Mouse (Mus musculus) ovary, postnatal 36 days (tissue): ENCODE measurements around the gene Gm10717.
"Not testable (repeated sequence)": the region's sequence is repeated elsewhere in the genome, so short reads cannot be mapped to it uniquely, and the experiment has no call there.

Experiments
- DNase-seq: peaks from one replicate; pipeline ENCODE4 v3.0.0; 2022; ENCODE audit warnings: low spot score, mixed read lengths

Gm10717 gene

DNA sequence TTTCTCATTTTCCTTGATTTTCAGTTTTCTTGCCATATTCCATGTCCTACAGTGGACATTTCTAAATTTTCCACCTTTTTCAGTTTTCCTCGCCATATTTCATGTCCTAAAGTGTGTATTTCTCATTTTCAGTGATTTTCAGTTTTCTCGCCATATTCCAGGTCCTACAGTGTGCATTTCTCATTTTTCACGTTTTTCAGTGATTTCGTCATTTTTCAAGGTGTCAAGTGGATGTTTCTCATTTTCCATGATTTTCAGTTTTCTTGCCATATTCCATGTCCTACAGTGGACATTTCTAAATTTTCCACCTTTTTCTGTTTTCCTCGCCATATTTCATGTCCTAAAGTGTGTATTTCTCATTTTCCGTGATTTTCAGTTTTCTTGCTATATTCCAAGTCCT, 436 bp downstream of the Gm10717 start:
- DNase-seq = peak; percentile 12

DNA sequence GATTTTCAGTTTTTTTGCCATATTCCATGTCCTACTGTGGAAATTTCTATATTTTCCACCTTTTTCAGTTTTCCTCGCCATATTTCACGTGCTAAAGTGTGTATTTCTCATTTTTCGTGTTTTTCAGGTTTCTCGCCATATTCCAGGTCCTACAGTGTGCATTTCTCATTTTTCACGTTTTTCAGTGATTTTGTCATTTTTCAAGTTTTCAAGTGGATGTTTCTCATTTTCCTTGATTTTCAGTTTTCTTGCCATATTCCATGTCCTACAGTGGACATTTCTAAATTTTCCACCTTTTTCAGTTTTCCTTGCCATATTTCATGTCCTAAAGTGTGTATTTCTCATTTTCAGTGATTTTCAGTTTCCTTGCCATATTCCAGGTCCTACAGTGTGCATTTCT, 919 bp downstream of the Gm10717 start:
- not testable (repeated sequence) for DNase-seq

DNA sequence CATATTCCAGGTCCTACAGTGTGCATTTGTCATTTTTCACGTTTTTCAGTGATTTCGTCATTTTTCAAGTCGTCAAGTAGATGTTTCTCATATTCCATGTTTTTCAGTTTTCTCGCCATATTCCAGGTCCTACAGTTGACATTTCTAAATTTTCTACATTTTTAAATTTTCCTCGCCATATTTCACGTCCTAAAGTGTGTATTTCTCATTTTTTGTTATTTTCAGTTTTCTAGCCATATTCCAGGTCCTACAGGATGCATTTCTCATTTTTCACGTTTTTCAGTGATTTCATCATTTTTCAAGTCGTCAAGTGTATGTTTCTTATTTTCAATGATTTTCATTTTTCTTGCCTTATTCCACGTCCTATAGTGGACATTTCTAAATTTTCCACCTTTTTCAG, 1.5 kb downstream of the Gm10717 start:
- not testable (repeated sequence) for DNase-seq

DNA sequence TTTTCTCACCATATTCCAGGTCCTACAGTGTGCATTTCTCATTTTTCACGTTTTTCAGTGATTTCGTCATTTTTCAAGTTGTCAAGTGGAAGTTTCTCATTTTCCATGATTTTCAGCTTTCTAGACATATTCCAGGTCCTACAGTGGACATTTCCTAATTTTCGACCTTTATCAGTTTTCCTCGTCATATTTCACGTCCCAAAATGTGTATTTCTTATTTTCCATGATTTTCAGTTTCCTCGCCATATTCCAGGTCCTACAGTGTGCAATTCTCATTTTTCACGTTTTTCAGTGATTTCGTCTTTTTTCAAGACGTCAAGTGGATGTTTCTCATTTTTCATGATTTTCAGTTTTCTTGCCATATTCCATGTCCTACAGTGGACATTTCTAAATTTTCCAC, 2.0 kb downstream of the Gm10717 start:
- not testable (repeated sequence) for DNase-seq

DNA sequence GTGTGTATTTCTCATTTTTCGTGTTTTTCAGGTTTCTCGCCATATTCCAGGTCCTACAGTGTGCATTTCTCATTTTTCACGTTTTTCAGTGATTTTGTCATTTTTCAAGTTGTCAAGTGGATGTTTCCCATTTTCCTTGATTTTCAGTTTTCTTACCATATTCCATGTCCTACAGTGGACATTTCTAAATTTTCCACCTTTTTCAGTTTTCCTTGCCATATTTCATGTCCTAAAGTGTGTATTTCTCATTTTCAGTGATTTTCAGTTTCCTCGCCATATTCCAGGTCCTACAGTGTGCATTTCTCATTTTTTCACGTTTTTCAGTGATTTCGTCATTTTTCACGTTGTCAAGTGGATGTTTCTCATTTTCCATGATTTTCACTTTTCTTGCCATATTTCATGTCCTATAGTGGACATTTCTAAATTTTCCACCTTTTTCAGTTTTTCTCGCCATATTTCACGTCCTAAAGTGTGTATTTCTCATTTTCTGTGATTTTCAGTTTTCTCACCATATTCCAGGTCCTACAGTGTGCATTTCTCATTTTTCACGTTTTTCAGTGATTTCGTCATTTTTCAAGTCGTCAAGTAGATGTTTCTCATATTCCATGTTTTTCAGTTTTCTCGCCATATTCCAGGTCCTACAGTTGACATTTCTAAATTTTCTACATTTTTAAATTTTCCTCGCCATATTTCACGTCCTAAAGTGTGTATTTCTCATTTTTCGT, 4.2 kb downstream of the Gm10717 start:
- DNase-seq = not testable (repeated sequence)

DNA sequence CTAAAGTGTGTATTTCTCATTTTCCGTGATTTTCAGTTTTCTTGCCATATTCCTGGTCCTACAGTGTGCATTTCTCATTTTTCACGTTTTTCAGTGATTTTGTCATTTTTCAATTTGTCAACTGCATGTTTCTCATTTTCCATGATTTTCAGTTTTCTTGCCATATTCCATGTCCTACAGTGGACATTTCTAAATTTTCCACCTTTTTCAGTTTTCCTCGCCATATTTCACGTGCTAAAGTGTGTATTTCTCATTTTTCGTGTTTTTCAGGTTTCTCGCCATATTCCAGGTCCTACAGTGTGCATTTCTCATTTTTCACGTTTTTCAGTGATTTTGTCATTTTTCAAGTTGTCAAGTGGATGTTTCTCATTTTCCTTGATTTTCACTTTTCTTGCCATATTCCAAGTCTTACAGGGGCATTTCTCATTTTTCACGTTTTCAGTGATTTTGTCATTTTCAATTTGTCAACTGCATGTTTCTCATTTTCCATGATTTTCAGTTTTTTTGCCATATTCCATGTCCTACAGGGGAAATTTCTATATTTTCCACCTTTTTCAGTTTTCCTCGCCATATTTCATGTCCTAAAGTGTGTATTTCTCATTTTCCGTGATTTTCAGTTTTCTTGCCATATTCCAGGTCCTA, 5.6 kb downstream of the Gm10717 start:
- DNase-seq = not testable (repeated sequence)

DNA sequence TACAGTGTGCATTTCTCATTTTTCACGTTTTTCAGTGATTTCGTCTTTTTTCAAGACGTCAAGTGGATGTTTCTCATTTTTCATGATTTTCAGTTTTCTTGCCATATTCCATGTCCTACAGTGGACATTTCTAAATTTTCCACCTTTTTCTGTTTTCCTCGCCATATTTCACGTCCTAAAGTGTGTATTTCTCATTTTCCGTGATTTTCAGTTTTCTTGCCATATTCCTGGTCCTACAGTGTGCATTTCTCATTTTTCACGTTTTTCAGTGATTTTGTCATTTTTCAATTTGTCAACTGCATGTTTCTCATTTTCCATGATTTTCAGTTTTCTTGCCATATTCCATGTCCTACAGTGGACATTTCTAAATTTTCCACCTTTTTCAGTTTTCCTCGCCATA, 9.1 kb downstream of the Gm10717 start, which contains the start of gene Gm17535:
Gm17535 (plus strand) TSS at position 301 of the 400 bp plus-strand sequence.
- not testable (repeated sequence) for DNase-seq

DNA sequence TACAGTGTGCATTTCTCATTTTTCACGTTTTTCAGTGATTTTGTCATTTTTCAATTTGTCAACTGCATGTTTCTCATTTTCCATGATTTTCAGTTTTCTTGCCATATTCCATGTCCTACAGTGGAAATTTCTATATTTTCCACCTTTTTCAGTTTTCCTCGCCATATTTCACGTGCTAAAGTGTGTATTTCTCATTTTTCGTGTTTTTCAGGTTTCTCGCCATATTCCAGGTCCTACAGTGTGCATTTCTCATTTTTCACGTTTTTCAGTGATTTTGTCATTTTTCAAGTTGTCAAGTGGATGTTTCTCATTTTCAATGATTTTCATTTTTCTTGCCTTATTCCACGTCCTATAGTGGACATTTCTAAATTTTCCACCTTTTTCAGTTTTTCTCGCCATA, 11.4 kb downstream of the Gm10717 start, which contains the start of gene Gm10715:
Gm10715 (plus strand) TSS at position 301 of the 400 bp plus-strand sequence.
- DNase-seq = not testable (repeated sequence)

DNA sequence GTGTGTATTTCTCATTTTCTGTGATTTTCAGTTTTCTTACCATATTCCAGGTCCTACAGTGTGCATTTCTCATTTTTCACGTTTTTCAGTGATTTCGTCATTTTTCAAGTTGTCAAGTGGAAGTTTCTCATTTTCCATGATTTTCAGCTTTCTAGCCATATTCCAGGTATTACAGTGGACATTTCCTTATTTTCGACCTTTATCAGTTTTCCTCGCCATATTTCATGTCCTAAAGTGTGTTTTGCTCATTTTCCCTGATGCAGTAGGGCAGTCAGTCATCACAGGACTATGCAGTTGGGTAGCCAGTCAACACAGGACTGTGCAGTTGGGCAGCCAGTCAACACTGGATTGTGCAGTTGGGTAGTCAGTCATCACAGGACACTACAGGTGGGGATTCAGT, 12.9 kb downstream of the Gm10717 start:
- not testable (repeated sequence) for DNase-seq
